Mouse (Mus musculus) embryonic facial prominence, embryonic 10.5 days (tissue): Measurements from ENCODE around the gene Med29. TPM values are rescaled to one million over a fixed set of nuclear protein-coding genes. Genes with fewer than 3 reads are reported as not detected.

Source experiments
- polyA plus RNA-seq: library from polyadenylated mRNA; unstranded; fragments of >200 nt; fragmentation: Nextera tagmentation; extraction: Ambion mirVana; gene quantifications from 2 replicates; pipeline ENCODE4 v1.2.1, GENCODE M21; 2016

The Med29 gene
- polyA plus RNA-seq, 1 experiment from 2014 or later, result 61.9 TPM

Other genes starting within 250 kb of the Med29 start
- 171 and 181 TPM in 2 replicates for gene Fbl, start 223.0 kb downstream of the Med29 start, polyA plus RNA-seq
- gene Dyrk1b, start 213.2 kb downstream of the Med29 start, polyA plus RNA-seq, result 16.6 TPM in 2 replicates
- gene Eid2, start 124.8 kb downstream of the Med29 start, polyA plus RNA-seq, result 2.0 and 2.7 TPM in 2 replicates
- gene Eid2b, start 115.0 kb downstream of the Med29 start, polyA plus RNA-seq, result 9.3 and 9.7 TPM in 2 replicates
- gene Selenov, start 101.5 kb downstream of the Med29 start, polyA plus RNA-seq, result 0.18 and 0.49 TPM in 2 replicates
- 7.3 and 13.9 TPM in 2 replicates for gene Dll3, start 90.5 kb downstream of the Med29 start, polyA plus RNA-seq
- gene Timm50, start 80.6 kb downstream of the Med29 start, polyA plus RNA-seq, result 215 and 243 TPM in 2 replicates
- 122 and 124 TPM in 2 replicates for gene Supt5, start 54.0 kb downstream of the Med29 start, polyA plus RNA-seq
- 1,023 and 1,043 TPM in 2 replicates for gene Rps16, start 42.1 kb downstream of the Med29 start, polyA plus RNA-seq
- gene Plekhg2, start 20.1 kb downstream of the Med29 start, polyA plus RNA-seq, result 93.4 and 101 TPM in 2 replicates
- 5.6 and 5.7 TPM in 2 replicates for gene Zfp36, start 12.5 kb downstream of the Med29 start, polyA plus RNA-seq
- 88.3 and 89.0 TPM in 2 replicates for gene Paf1, start 243 bp upstream of the Med29 start, polyA plus RNA-seq
- gene Gmfg, start 44.7 kb upstream of the Med29 start, polyA plus RNA-seq, result 6.9 and 7.1 TPM in 2 replicates
- 4.9 TPM in 2 replicates for gene Lrfn1, start 59.3 kb upstream of the Med29 start, polyA plus RNA-seq
- not detected in 2 replicates for gene Ifnl2, start 117.7 kb upstream of the Med29 start, polyA plus RNA-seq
- gene Ifnl3, start 130.1 kb upstream of the Med29 start, polyA plus RNA-seq, result not detected in 2 replicates
- not detected in 2 replicates for gene Sycn, start 148.2 kb upstream of the Med29 start, polyA plus RNA-seq
- gene Nccrp1, start 154.5 kb upstream of the Med29 start, polyA plus RNA-seq, result 0.10 TPM in 1 of 2 replicates, not detected in the other
- gene Samd4b, start 205.4 kb upstream of the Med29 start, polyA plus RNA-seq, result 36.0 and 38.9 TPM in 2 replicates
- 70.1 and 75.8 TPM in 2 replicates for gene Pak4, start 205.5 kb upstream of the Med29 start, polyA plus RNA-seq
- not detected in 2 replicates for gene Acp7, start 238.6 kb upstream of the Med29 start, polyA plus RNA-seq